Mouse (Mus musculus) ES-Bruce4 (cell line): ENCODE data around the gene Mcu. TPM values are rescaled to one million over a fixed set of nuclear protein-coding genes. Genes with fewer than 3 reads are reported as not detected.
A peak's percentile ranks its signal among the peaks of the same experiment; 100 is the strongest.

ENCODE experiments used
- H3K27ac ChIP-seq: 2 replicates; pipeline ENCODE4 v1.5.1; 2012; ENCODE audit warnings: low read length, inconsistent platforms; ENCODE audit not compliant: insufficient read depth
- H3K27me3 ChIP-seq: 2 replicates; pipeline ENCODE4 v1.6.1; 2012; ENCODE audit warnings: mild to moderate bottlenecking, low read length, inconsistent platforms; ENCODE audit not compliant: control insufficient read depth, poor library complexity, insufficient read depth, severe bottlenecking
- H3K36me3 ChIP-seq: 2 replicates; pipeline ENCODE4 v1.6.1; 2012; ENCODE audit warnings: inconsistent platforms, mild to moderate bottlenecking, low read length, moderate library complexity; ENCODE audit not compliant: control insufficient read depth, poor library complexity, insufficient read depth, severe bottlenecking
- H3K4me1 ChIP-seq: one replicate; pipeline ENCODE4 v1.8.1; 2011; ENCODE audit warnings: low read length; ENCODE audit not compliant: control insufficient read depth, insufficient read depth
- H3K4me3 ChIP-seq: 2 replicates; pipeline ENCODE4 v1.5.1; 2011; ENCODE audit warnings: low read depth, mild to moderate bottlenecking, low read length
- H3K9ac ChIP-seq: 2 replicates; pipeline ENCODE4 v1.6.1; 2012; ENCODE audit warnings: low read depth, mild to moderate bottlenecking, inconsistent platforms; ENCODE audit not compliant: poor library complexity, severe bottlenecking
- H3K9me3 ChIP-seq: replicated peaks from 2 replicates; pipeline ENCODE4 v1.6.1; 2012; ENCODE audit warnings: mild to moderate bottlenecking, low read length, inconsistent platforms; ENCODE audit not compliant: control insufficient read depth, poor library complexity, insufficient read depth, severe bottlenecking
- CTCF ChIP-seq: IDR thresholded peaks from one replicate; pipeline ENCODE4 v1.8.1; 2011; ENCODE audit warnings: low read depth, low read length
- EP300 ChIP-seq: IDR thresholded peaks from 2 replicates; pipeline ENCODE4 v1.6.1; 2011; ENCODE audit warnings: low read depth, low read length; ENCODE audit not compliant: insufficient read depth
- POLR2A ChIP-seq: IDR thresholded peaks from one replicate; pipeline ENCODE4 v1.8.1; 2011; ENCODE audit warnings: low read length; ENCODE audit not compliant: insufficient read depth
- polyA plus RNA-seq: library from polyadenylated mRNA; stranded (reverse); fragments of >200 nt; gene quantifications from 2 replicates; pipeline ENCODE4 v1.2.4, GENCODE M21; 2011; ENCODE audit warnings: low read depth; ENCODE audit not compliant: missing spikeins, insufficient read depth, insufficient read length

Gene Mcu
- polyA plus RNA-seq, 1 experiment: 26.0 TPM

DNA sequence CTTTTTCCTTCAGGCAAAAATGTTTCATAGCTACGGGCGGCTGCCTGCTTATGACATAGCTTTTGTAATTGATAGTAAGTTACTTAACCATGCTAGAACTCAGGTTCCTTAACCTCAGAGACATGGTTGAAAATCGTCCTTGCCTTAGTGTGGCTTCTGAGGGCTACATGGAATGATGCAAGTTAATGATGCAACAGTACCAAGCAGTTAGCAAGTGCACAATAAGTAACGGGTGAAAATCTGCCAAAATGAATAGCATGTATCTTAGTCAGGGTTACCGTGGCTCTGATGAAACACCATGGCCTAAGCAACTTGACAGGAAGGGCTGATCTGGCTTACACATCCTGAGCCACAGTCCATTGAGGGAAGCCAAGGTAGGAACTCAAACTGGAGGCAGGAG, 51.9 kb downstream of the Mcu start:
- peaks cover 2% of the 10 kb centered on the region; the same call in 1 of the 2 replicates for H3K9me3 ChIP-seq
- H3K4me3 ChIP-seq: no peak overlapping the region
- no peak overlapping the region for H3K9ac ChIP-seq
- H3K27ac ChIP-seq: no peak overlapping the region
- H3K27me3 ChIP-seq: no peaks in the 10 kb centered on the region
- no peaks in the 10 kb centered on the region for H3K36me3 ChIP-seq
- TF ChIP-seq EP300: no peak
- TF ChIP-seq POLR2A: no peak
- TF ChIP-seq CTCF: no peak
- H3K4me1 ChIP-seq: peaks cover 6% of the 10 kb centered on the region

DNA sequence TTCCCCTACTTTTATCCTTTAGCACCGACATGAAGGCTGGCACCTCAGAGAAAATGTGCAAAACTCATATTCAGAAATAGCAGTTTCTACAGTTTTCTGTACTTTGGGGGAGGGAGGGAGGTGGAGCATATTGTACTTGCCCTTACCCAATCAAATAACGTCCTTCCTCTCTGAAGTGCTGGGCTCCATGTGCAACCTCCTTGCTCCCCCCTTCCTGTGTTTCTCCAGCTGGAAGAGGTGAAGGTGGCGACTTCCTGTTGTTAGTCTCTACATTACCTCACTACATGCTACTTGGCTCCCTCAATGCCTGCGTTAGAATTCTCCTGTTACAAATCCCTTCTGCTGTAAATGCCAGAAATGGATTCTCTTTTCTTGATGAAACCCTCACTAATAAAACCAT, 54.0 kb downstream of the Mcu start:
- H3K27ac ChIP-seq: no peak overlapping the region
- no peak overlapping the region for H3K4me3 ChIP-seq

DNA sequence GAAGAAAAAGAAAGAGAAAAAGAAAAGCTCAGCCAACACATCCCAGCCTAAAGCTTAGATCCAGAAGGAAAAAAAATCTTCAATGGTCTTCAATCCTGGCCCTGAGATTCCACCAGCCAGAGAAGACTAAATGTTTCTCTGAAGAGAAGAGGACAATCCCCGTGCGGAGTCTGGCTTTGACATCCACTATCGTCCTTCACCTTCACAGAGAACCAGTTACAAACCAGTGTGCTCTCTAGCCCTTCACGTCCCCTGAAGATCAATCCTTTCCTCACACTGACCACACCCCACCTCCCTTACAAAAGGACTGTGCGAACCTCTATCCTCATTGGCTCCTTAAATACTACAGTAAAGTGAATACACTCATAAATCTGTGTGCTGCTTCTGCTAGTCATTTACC, 56.4 kb downstream of the Mcu start:
- Histone ChIP-seq H3K4me1 (peaks cover 12% of the 10 kb centered on the region), H3K36me3 (no peaks in the 10 kb centered on the region), H3K9me3 (peaks cover 2% of the 10 kb centered on the region; the same call in 1 of the 2 replicates), H3K27me3 (no peaks in the 10 kb centered on the region), H3K4me3 (no peak overlapping the region), H3K27ac (peak overlapping the region; percentile 20; the same call in 1 of the 2 replicates), H3K9ac (no peak overlapping the region)
- TF ChIP-seq POLR2A (no peak), EP300 (no peak), CTCF (no peak)

More for the DNA sequence above, 54.0 kb downstream of the Mcu start:
- H3K9me3 ChIP-seq: peaks cover 2% of the 10 kb centered on the region; the same call in 1 of the 2 replicates
- H3K9ac ChIP-seq: no peak overlapping the region
- H3K27me3 ChIP-seq: no peaks in the 10 kb centered on the region
- no peaks in the 10 kb centered on the region for H3K36me3 ChIP-seq
- TF ChIP-seq POLR2A (no peak), EP300 (no peak), CTCF (no peak)
- H3K4me1 ChIP-seq: peaks cover 7% of the 10 kb centered on the region

DNA sequence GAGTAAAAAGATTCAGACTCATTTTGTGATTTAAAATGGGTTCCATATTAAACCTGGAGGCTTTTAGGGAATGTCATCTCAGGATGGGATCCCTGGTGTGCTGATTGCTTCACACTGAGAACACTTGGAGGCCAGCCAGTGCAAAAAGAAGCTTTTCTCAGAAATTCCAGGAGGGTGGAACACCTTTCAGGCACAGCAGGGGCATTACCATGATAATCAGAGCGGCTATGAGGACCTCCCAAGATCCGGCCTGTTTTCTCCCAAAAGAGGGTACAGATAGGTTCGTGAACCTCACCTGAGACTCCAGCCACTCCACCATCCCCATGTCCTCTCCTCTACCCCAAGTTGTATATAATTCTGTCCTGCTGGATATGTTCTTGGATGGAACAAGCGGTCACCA, 57.9 kb downstream of the Mcu start:
- peak overlapping the region; percentile 99 for H3K27ac ChIP-seq
- TF ChIP-seq POLR2A (no peak), EP300 (peak; percentile 86), CTCF (no peak)
- H3K9me3 ChIP-seq: peaks cover 7% of the 10 kb centered on the region
- no peak overlapping the region for H3K4me3 ChIP-seq
- peaks cover 7% of the 10 kb centered on the region for H3K4me1 ChIP-seq
- H3K9ac ChIP-seq: no peak overlapping the region
- no peaks in the 10 kb centered on the region for H3K36me3 ChIP-seq
- H3K27me3 ChIP-seq: no peaks in the 10 kb centered on the region

DNA sequence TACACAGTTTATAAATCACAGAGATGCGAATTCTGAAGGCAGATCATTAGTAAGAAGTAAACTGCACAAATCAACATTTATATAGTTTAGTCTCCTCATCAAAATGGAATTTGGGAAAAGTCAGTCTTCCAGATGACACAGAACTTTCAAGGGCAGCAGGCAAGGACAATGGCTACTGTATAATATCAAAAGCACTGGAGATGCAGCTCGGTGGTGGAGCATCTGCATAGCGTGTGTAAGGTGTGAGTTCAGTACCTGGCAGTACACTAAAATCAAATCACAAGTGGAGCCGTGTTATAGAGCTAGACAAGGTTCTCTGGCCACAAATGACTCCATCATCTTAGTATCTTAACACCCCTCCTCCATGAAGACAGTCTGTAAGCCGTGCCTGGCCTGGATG, 58.3 kb downstream of the Mcu start:
- Histone ChIP-seq H3K27ac (peak overlapping the region; percentile 99), H3K27me3 (no peaks in the 10 kb centered on the region), H3K4me1 (peaks cover 7% of the 10 kb centered on the region), H3K4me3 (no peak overlapping the region), H3K9me3 (peaks cover 7% of the 10 kb centered on the region), H3K9ac (no peak overlapping the region), H3K36me3 (no peaks in the 10 kb centered on the region)
- no peak for TF ChIP-seq EP300
- TF ChIP-seq POLR2A: no peak

DNA sequence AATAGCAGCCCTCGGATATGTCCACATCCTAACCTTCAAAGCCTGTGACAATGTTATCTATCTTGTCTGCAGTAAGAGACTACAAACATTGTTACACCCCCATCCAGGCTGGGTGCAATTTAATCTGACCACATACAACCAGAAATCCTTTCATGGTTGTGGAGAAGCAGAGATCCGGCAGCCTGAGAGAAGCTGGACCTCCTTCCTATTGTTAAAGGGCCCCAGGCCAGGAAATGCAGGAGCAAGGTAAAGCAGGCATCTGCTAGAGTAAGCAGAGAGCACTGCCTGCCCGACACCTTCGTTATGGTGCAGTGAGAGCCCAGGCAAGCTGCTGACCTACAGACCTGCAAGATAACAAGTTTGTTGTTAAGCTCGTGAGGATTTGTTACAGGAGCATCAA, 60.0 kb downstream of the Mcu start:
- H3K27ac ChIP-seq: no peak overlapping the region

More for the DNA sequence above, 60.0 kb downstream of the Mcu start:
- Histone ChIP-seq H3K4me3 (no peak overlapping the region), H3K4me1 (peaks cover 7% of the 10 kb centered on the region), H3K9ac (no peak overlapping the region), H3K27me3 (no peaks in the 10 kb centered on the region), H3K36me3 (no peaks in the 10 kb centered on the region), H3K9me3 (peaks cover 7% of the 10 kb centered on the region)
- no peak for TF ChIP-seq CTCF
- no peak for TF ChIP-seq POLR2A
- TF ChIP-seq EP300: no peak
